Mouse (Mus musculus): ENCODE measurements around the gene Ntan1. TPM values are rescaled to one million over a fixed set of nuclear protein-coding genes. Genes with fewer than 3 reads are reported as not detected.

Ntan1 gene
- total RNA-seq, 2 experiments from 2014 or later = 79.9 to 83.7 TPM

- TF ChIP-seq CTCF (conservative IDR thresholded peaks at IDR 0.05) = no peak
- H3K4me3 ChIP-seq = no peak overlapping the region
- no peak for DNase-seq (ENCODE audit: low spot score in 2 of 2)
- no peak overlapping the region for H3K27ac ChIP-seq
Measured at GRCm38 (mm10) chr16:13808410-13808809, 10.2 kb upstream of the Ntan1 start.

GRCm38 (mm10) chr16:13812152-13812551 is 6.5 kb upstream of the Ntan1 start:
- DNase-seq (ENCODE audit: low spot score in 2 of 2) = no peak
- peak; percentile 21; the same call in 1 of the 2 replicates for TF ChIP-seq CTCF (conservative IDR thresholded peaks at IDR 0.05)
- H3K4me3 ChIP-seq = no peak overlapping the region
- no peak overlapping the region for H3K27ac ChIP-seq

- no peak for DNase-seq (ENCODE audit: low spot score in 2 of 2)
- TF ChIP-seq CTCF (conservative IDR thresholded peaks at IDR 0.05) = no peak
- Histone ChIP-seq H3K27ac (no peak overlapping the region), H3K4me3 (no peak overlapping the region)
Measured at GRCm38 (mm10) chr16:13813200-13813599, 5.4 kb upstream of the Ntan1 start.

- no peak for DNase-seq (ENCODE audit: low spot score in 2 of 2)
- H3K4me3 ChIP-seq = peak overlapping the region; percentile 67
- H3K27ac ChIP-seq = peak overlapping the region; percentile 99
- TF ChIP-seq CTCF (conservative IDR thresholded peaks at IDR 0.05) = no peak
Measured at GRCm38 (mm10) chr16:13819394-13819743, 724 bp downstream of the Ntan1 start.

- no peak; the same call in 1 of the 2 replicates for TF ChIP-seq CTCF (conservative IDR thresholded peaks at IDR 0.05)
- DNase-seq (ENCODE audit: low spot score in 2 of 2) = no peak
- peak overlapping the region; percentile 99 for H3K27ac ChIP-seq
- peak overlapping the region; percentile 67 for H3K4me3 ChIP-seq
Measured at GRCm38 (mm10) chr16:13819806-13820500, 1.3 kb downstream of the Ntan1 start.

GRCm38 (mm10) chr16:13820771-13821170 is 2.1 kb downstream of the Ntan1 start:
- TF ChIP-seq CTCF (conservative IDR thresholded peaks at IDR 0.05) = no peak; the same call in 1 of the 2 replicates
- DNase-seq (ENCODE audit: low spot score in 2 of 2) = no peak
- no peak overlapping the region; the same call in 1 of the 2 replicates for H3K4me3 ChIP-seq
- H3K27ac ChIP-seq = no peak overlapping the region

GRCm38 (mm10) chr16:13825781-13826490 is 7.3 kb downstream of the Ntan1 start:
- DNase-seq (ENCODE audit: low spot score in 2 of 2) = no peak
- H3K4me3 ChIP-seq = no peak overlapping the region
- no peak for TF ChIP-seq CTCF (conservative IDR thresholded peaks at IDR 0.05)
- H3K27ac ChIP-seq = no peak overlapping the region

- no peak for TF ChIP-seq CTCF (conservative IDR thresholded peaks at IDR 0.05)
- H3K4me3 ChIP-seq = no peak overlapping the region
- no peak overlapping the region for H3K27ac ChIP-seq
- DNase-seq (ENCODE audit: low spot score in 2 of 2) = no peak
Measured at GRCm38 (mm10) chr16:13826511-13826910, 7.9 kb downstream of the Ntan1 start.

GRCm38 (mm10) chr16:13830444-13830843 is 11.8 kb downstream of the Ntan1 start:
- no peak overlapping the region for H3K4me3 ChIP-seq
- peak; percentile 46 for TF ChIP-seq CTCF (conservative IDR thresholded peaks at IDR 0.05)
- DNase-seq (ENCODE audit: low spot score in 2 of 2) = no peak
- H3K27ac ChIP-seq = no peak overlapping the region

- DNase-seq (ENCODE audit: low spot score in 2 of 2) = no peak
- H3K4me3 ChIP-seq = no peak overlapping the region
- H3K27ac ChIP-seq = no peak overlapping the region
- no peak for TF ChIP-seq CTCF (conservative IDR thresholded peaks at IDR 0.05)
Measured at GRCm38 (mm10) chr16:13831606-13832005, 13.0 kb downstream of the Ntan1 start.

GRCm38 (mm10) chr16:13834382-13834781 is 15.7 kb downstream of the Ntan1 start:
- DNase-seq (ENCODE audit: low spot score in 2 of 2) = no peak
- no peak for TF ChIP-seq CTCF (conservative IDR thresholded peaks at IDR 0.05)
- H3K4me3 ChIP-seq = no peak overlapping the region

GRCm38 (mm10) chr16:13840056-13840455 is 21.4 kb downstream of the Ntan1 start:
- Histone ChIP-seq H3K27ac (no peak overlapping the region), H3K4me3 (no peak overlapping the region)
- no peak for DNase-seq (ENCODE audit: low spot score in 2 of 2)
- no peak for TF ChIP-seq CTCF (conservative IDR thresholded peaks at IDR 0.05)

More at GRCm38 (mm10) chr16:13834382-13834781, 15.7 kb downstream of the Ntan1 start:
- no peak overlapping the region for H3K27ac ChIP-seq

GRCm38 (mm10) chr16:13840956-13841355 is 22.3 kb downstream of the Ntan1 start:
- no peak overlapping the region for H3K4me3 ChIP-seq
- no peak for DNase-seq (ENCODE audit: low spot score in 2 of 2)
- H3K27ac ChIP-seq = no peak overlapping the region
- TF ChIP-seq CTCF (conservative IDR thresholded peaks at IDR 0.05) = no peak

GRCm38 (mm10) chr16:13845031-13845430 is 26.4 kb downstream of the Ntan1 start:
- DNase-seq (ENCODE audit: low spot score in 2 of 2) = no peak
- no peak overlapping the region for H3K27ac ChIP-seq
- no peak for TF ChIP-seq CTCF (conservative IDR thresholded peaks at IDR 0.05)
- H3K4me3 ChIP-seq = no peak overlapping the region

Data from layer of hippocampus, adult 2 months (tissue).